Mouse (Mus musculus): ENCODE measurements around the gene Prss48.

Gene Prss48

GRCm38 (mm10) chr3:86002423-86002822 is at the start of gene Prss48:
Gene Prss48, minus strand, starts transcription at chr3:86002491.
- no peak for DNase-seq (ENCODE audit: extremely low read depth, low read depth, low spot score)

GRCm38 (mm10) chr3:86049041-86049440 is 46.8 kb upstream of the Prss48 start:
- no peak for DNase-seq (ENCODE audit: extremely low read depth, low read depth, low spot score)

- no peak for DNase-seq (ENCODE audit: extremely low read depth, low read depth, low spot score)
Observed at GRCm38 (mm10) chr3:86047686-86048408, 45.6 kb upstream of the Prss48 start.

GRCm38 (mm10) chr3:86040286-86041201 is 38.3 kb upstream of the Prss48 start:
- no peak for DNase-seq (ENCODE audit: extremely low read depth, low read depth, low spot score)

- peak; percentile 80 for DNase-seq (ENCODE audit: extremely low read depth, low read depth, low spot score)
Observed at GRCm38 (mm10) chr3:86038648-86039047, 36.4 kb upstream of the Prss48 start.

GRCm38 (mm10) chr3:86037926-86038484 is 35.7 kb upstream of the Prss48 start:
- DNase-seq (ENCODE audit: extremely low read depth, low read depth, low spot score), result no peak

GRCm38 (mm10) chr3:86033455-86034090 is 31.3 kb upstream of the Prss48 start:
- DNase-seq (ENCODE audit: extremely low read depth, low read depth, low spot score), result no peak

- no peak for DNase-seq (ENCODE audit: extremely low read depth, low read depth, low spot score)
Observed at GRCm38 (mm10) chr3:86030566-86030965, 28.3 kb upstream of the Prss48 start.

GRCm38 (mm10) chr3:86028658-86029375 is 26.5 kb upstream of the Prss48 start:
- no peak for DNase-seq (ENCODE audit: extremely low read depth, low read depth, low spot score)

- no peak for DNase-seq (ENCODE audit: extremely low read depth, low read depth, low spot score)
Observed at GRCm38 (mm10) chr3:86025341-86026137, 23.2 kb upstream of the Prss48 start.

- no peak for DNase-seq (ENCODE audit: extremely low read depth, low read depth, low spot score)
Observed at GRCm38 (mm10) chr3:86024065-86024795, 21.9 kb upstream of the Prss48 start.

GRCm38 (mm10) chr3:86021651-86022050 is 19.4 kb upstream of the Prss48 start:
- no peak for DNase-seq (ENCODE audit: extremely low read depth, low read depth, low spot score)

GRCm38 (mm10) chr3:86020921-86021650 is 18.8 kb upstream of the Prss48 start:
- no peak for DNase-seq (ENCODE audit: extremely low read depth, low read depth, low spot score)

- DNase-seq (ENCODE audit: extremely low read depth, low read depth, low spot score), result no peak
Observed at GRCm38 (mm10) chr3:86017484-86017883, 15.2 kb upstream of the Prss48 start.

GRCm38 (mm10) chr3:86016965-86017364 is 14.7 kb upstream of the Prss48 start:
- no peak for DNase-seq (ENCODE audit: extremely low read depth, low read depth, low spot score)

GRCm38 (mm10) chr3:86013837-86014236 is 11.5 kb upstream of the Prss48 start:
- no peak for DNase-seq (ENCODE audit: extremely low read depth, low read depth, low spot score)

GRCm38 (mm10) chr3:86011833-86012232 is 9.5 kb upstream of the Prss48 start:
- no peak for DNase-seq (ENCODE audit: extremely low read depth, low read depth, low spot score)

- no peak for DNase-seq (ENCODE audit: extremely low read depth, low read depth, low spot score)
Observed at GRCm38 (mm10) chr3:86011373-86011772, 9.1 kb upstream of the Prss48 start.

Measured in fat pad, adult 2 months (tissue).